Mouse (Mus musculus) ovary, postnatal 10 days (tissue): ENCODE results near the gene Pacrg.

Source experiments
- DNase-seq: peaks from one replicate; pipeline ENCODE4 v3.0.0; 2022; ENCODE audit warnings: low spot score

The Pacrg gene

DNA sequence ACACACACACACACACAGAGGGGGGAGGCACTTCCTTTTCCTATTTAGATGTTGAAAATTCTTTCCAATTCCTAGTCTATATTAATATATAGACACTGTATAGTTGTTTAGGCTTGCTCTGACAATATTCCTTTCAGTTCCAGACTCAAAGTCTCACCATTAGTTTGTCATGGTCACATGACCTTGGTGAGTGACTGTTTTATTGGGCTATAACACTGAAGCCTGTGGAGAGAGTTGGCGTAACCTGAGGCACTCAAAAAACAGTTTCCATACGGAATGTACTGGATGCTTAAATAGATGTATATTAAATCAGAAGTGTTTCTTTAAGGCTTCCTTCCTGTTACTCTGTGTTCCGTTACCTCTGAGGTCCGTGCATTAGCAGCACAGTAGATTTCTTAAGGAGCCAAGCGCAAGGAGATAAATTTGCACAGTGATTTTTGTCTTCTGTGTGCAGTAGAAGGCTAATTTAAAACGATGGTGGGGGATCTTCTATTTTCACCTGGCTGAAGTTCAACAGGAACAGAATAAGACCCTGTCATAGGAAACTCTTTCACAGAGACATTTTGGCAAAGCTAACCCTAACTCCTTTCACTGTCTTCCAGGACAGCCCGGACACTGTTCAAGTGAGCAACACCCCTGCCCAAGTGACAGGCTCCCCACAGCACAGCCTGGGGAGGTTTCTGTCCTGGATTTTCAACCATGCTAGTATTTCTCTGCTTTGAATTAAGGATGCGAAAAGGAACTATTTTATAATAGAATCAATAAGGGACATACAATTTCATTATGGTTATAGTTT is 349.5 kb downstream of the Pacrg start:
- no peak for DNase-seq

DNA sequence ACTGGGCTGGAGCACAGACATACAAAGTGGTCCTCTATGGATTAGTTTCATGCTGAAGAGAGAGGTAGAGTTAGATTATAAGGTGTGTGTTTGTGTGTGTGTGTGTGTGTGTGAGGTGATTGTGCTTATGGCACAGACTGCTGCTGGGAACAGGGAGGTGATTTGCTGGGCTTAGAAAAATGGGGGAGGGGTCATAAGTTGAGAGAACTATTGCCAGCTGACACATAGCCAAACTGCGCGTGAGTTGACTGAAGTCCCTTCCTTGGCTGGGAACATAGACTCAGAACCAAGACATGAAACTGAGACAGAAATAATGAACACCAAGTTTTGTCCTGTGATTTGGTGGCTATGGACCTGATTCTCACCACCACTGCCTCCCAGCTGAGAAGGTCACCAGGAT is 351.2 kb downstream of the Pacrg start:
- no peak for DNase-seq

DNA sequence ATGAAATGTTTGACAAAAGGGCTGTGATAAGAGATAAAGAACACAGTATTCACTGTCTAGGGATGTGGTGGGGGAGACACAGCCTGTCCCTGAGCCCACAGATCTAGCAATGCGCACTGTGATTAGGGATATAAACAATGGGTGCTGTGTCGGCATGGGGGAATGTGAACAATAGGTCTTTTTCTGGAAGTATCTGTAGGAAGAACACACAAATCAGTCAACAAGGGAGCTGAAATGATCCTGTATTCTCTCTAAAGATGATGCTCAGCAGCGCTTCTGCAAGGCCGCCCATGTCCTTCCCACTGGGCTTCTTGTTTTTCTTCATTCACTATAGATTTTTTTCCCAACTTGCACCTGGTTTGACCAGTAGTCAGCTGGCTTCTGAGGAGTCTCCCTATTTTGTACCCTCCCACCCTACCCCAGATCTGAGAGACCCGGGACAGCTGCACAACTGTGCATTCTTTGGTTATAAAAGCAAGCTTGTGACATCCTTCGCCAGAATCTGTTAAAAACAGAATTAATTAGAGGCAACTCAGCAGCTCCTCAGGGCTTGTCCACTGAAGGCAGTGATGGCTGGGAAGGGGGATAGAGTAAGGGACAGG is 356.1 kb downstream of the Pacrg start:
- no peak for DNase-seq

DNA sequence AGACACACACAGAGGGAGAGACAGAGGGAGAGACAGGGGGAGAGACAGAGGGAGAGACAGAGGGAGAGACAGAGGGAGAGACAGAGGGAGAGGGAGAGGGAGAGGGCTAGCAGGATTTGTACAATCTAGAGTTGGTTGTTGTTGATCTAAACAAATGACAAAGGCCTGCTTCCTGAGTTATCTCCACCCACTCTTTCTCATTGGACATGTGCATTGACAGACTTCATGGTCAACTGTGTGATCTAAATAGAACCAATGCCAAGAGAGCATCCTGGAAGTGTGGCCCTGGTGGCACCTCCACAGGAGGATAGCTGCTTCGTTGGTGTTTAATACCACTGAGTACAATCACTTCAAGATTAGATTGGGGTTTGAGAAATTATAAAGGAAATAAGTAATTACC is 359.0 kb downstream of the Pacrg start:
- no peak for DNase-seq

DNA sequence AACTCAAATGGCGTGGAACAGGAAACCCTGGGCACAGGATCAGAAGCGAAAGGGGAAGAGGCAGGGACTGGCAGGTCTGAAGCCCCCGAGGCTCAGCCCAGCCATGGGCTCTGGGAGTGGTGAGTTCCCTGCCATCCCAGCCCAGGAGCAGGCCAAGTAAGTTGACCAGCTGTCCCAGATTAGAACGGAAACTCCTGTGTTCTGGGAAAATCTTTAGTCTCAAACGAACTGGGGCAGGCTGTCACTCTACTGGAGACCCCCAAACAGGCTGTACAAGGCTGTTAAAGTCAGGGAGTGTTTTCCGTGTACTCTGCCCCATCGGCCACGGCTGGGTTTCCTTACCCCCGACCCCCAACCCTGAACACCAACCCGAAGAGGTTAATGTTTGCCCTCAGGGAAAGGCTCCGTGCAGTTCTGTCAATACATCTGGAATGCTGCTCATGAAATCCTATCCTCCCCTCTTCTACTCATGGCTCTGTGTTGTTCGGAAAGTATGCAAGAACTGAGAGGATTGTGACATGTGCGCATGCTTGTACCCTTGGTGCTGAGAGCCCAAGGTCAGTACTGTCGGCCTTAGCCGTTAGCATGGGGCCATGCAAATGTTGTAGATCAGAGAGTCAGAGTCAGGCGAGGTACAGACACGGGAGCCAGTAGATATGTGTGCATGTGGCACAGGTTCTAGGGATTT is 360.9 kb downstream of the Pacrg start:
- DNase-seq, result no peak

DNA sequence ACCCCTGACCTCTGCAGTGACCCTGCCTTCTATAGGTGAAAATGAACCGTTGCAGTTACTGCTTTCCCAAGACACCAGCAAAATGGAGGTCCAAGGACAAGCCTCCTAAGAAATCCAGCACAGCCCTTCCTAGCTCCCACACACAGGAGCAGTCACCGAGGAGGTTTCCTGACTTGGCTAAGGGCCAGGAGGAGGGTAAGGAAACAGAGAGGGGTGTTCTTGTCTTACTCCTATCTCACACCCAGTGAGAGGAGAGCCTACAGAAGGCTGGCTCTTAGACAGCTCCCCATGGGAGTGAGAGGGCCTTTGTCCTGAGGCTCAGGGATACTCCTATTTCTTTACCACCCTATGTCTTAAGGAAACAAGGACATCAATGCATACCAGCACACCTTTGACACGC is 361.7 kb downstream of the Pacrg start:
- DNase-seq, result no peak

DNA sequence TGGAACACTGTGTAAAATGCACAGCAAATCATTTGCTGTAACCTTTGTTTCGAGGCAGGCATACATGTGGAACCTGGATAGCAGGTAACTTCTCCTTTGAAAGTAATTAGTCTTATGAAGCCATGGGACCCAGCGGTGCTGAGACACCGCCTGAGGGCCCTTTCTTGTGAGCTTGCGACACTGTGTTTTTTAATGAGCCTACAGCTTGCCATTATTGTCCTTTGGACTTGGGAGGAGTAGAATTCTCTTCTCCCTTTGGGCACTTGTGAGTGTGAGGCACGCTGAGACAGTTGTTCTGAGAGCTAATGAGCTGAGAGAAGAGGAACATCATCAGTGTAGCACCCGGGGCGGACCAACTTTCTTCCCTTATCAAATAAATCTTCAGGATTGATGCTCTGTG is 363.3 kb downstream of the Pacrg start:
- no peak for DNase-seq

DNA sequence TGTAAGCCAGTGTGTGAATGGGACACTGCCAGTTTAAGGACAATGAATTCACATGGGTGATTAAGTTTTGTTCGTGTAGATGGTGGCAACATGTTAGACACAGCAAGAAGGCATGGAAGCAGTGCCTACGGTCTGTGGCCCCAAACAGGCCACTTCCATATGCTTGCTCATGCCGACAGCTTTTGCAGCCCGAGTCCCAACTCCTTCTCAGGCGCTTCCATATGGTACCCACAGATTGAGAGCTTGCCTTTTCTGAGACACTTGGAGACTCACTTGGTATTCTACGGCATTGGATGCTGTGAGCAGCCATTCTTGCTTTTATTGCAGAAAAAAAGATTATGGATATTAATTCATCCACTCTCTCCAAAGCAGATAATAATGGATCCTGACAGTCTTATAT is 365.1 kb downstream of the Pacrg start:
- no peak for DNase-seq

DNA sequence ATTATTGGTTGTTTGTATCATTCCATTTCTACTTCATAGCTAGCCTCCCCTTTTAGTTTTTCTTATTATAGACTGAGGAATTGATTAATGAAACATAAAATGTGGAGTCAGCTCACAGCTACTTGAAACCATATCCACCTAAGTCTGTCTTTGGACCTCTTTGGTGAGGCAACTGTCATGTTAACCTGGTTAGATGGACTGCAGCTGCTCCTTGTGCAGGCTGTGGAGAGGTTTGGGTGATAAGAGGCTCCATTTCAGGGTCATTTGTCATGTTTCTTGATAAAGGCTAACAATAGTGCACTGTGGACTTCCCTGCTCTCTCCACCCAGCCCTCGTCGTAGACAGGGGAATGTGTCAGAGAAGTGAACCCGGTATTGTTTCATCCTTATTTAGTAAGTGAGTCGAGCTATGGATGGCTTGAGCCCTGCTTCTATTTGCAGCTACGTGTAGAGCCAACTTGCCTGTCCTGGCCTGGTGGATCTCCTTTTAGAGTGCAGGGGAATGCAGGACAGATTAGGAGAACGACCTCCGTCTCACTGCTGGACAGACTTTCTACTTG is 366.2 kb downstream of the Pacrg start:
- DNase-seq, result no peak

DNA sequence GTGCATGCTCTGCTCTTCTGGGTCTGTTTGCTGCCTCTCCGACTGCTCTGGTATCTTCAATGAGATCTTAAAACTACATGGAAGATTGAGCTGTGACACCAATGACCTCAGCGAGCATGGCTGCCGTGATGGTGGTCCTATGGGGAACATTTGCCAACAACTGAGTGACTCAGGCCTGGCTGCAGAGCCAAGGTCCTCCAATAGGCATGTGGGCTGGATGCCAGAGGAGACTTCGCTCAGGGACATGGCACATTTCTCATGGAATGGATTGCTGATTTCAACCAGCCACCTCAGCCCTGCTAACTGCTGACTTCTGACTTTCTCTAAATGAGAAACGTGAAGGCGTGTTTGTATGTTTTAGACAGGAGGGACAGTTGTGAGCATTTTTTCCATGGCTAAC is 366.9 kb downstream of the Pacrg start:
- no peak for DNase-seq

DNA sequence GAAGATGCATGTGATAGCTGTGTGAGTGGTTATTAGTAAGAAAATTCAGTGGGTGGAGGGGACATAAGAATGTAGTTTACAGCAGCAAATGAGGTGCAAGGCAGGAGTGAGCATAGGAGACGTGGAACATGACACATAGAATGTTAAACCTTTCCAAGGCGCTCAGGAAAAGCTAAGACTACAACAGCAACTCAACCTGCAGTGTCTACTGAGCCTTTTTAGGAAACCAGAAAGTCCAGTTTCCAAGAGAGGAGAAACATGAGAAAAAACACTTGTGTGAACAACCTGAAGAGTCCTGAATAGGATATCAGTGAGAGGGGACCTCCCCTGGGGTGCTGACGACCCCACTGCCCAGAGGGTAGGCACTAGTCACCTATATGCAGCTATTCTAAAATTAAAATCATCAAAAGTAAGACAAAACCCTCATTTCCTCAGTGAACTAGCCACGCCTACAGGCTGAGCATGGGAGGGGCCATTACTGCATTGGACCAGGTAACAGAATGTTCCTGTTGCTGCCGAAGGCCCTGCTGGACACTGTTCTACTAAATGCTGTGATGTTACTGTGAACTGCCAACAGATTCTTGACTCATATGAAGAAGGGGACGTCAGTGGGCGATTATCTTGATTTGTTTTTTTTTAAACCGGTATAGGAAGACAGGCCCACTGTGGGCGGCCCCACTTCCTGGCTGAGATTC is 370.1 kb downstream of the Pacrg start:
- DNase-seq, result no peak

DNA sequence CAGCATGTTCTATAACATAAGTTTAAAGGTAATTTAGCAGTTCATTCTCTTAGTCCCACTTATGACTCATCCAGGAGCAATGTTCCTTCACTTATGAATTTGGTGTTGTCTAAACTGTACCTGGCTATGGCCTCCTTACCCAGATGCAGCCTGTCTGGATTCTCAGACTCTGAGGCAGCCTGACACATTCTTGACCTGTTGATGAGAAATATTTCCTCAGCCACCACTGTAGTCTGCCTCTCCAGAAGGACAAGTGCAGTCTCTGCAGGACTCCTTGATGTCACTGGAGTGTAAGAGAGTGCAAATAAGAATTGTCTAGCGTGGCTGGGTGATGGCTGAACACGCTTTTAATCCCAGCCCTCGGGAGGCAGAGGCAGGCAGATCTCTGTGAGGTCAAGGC is 373.0 kb downstream of the Pacrg start:
- no peak for DNase-seq

DNA sequence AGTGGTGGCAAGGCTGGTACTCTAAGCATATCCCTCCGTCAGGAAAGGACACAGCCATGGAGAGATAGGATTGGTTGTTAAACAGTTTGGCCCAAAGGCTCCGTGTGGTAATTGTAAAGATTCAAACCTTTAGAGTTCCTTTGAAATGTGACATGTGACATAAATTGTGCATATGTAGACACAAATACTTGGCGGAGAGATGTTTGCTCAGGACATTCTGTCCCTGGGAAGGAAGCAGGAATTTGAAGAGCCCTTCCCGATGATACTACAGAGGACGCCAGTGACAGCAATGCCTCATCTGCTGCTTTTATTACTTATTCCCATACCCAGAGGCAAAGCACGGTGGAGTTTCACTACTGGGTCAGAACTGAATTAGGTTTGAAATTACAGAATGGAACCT is 374.6 kb downstream of the Pacrg start:
- no peak for DNase-seq

DNA sequence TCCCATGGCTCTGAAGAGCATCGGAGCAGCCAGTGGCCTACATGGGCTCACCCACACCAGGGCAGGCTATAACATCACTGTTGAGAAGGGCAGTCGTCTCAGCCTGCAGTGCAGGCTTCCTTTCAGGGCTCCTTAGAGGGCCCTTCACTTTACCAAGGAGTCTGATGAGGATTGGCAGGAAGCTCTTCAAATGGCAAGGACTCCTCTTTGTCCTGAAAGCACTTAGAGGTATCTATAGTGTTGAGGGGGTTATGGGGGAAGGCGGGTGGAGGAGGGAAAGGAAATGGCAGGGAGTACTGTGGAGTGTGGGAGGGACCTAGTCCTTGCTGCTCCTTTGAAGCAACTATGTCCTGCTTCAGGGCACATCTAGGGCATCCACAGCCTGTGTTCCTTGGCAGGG is 375.4 kb downstream of the Pacrg start:
- no peak for DNase-seq

DNA sequence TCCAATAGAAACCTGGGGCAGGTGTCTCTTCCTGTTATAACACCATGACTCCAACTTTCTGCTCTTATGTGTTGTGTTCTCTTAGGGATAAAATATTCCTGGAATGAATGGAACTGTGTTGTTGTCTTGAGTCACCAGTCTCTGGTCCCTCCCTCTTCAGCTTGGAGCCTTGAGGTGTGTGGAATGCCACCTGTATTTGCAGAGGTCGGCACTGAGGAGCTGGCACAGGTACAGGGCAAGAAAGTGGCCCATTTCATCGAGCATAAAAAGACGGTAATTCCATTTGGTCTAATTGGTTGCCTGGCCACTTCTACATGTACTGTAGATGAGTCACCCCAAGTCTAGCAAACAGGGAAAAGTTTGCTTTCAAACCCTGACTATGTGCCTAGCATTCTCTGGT is 376.5 kb downstream of the Pacrg start:
- DNase-seq, result no peak

DNA sequence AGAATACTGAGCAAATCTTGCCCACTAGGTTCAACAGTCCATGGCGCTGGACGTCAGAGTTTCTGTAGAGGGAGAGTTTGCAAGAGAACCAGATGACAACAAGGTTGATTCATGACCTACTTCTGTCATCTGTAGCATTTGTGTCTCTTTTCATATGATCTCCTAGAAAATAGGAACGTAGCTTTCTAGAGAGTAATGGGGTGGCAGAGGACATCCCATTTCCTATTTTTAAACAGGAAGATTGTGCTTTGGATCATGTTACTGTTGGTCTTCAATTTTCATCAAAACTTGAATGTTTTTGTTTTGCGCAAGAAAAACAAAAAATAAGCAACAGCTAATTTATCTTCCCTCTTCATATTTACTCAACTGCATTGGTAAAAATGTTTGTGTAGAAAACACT is 379.2 kb downstream of the Pacrg start:
- DNase-seq, result no peak

DNA sequence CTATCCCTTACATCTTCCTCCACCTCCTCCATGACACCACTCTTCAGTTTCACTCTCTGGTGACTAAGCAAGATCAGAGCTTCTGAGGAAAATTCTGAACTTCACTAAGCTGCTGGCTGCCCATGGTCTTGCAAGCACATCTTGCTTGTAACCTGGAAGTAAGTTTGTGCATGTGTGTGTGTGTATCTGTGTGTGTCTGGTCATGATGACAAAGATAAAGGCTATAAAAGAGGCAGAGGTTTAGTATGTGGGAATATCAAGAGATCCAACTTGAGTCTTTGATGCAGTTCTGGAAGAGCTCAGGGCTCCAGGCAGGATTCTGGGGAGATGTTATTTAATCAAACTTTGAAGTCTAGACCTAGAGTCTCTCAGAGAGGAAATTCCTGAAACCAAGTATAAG is 381.4 kb downstream of the Pacrg start:
- DNase-seq, result no peak

DNA sequence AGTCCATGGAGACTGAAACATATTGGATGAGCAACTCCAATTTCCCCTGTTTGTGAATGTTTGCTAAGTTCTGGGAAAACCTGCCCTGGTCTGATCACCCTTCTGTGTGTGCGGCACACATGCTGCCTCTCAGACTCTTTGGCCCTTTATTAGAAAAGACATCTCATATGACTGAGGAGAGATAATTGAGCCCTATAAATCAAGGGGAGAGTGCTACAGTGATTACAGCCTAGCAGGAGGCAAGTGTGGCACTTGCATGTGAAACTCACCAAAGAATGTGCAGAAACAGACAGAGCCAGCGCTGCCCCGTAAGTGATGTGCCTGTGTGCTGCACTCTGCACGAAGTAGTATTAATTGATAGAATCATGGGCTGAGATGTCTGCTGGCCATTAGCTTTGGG is 383.7 kb downstream of the Pacrg start:
- DNase-seq, result no peak

DNA sequence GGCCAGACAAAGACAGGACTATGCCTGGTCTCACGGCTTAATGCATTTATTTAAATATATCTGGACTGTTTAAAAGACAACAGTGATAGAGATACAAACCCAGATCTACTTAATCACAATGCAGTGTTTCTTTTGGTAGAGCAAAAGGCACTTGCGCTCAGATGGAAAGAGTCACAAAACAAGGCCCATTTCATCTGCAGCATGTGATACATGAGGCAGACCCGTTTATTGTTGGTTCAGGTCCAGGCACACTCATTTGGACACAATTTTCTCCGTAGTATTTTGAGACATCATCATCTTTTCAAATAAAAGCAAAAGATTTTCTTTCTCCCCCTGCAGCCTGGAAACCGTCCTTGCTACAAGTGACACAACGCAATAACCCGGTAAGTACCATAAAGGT is 384.1 kb downstream of the Pacrg start:
- no peak for DNase-seq

DNA sequence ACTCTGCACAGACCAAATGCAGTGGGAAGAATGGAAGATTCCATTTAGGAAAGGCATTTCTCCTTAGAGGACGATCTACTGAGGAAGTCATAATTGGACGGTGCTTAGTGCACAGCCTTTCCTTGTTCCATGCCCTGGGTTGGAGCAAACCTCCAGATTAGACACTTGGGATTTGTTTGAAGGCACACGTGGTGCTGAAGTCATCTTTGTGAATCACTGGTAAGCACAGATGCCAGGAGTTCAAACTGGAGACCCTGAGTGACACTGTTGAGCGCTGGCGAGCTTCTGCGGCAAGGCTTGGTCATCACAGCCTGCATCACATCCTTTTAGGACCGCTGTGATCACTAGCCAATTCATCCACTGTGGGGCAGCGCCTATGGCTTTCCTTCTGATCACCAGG is 385.7 kb downstream of the Pacrg start:
- no peak for DNase-seq

DNA sequence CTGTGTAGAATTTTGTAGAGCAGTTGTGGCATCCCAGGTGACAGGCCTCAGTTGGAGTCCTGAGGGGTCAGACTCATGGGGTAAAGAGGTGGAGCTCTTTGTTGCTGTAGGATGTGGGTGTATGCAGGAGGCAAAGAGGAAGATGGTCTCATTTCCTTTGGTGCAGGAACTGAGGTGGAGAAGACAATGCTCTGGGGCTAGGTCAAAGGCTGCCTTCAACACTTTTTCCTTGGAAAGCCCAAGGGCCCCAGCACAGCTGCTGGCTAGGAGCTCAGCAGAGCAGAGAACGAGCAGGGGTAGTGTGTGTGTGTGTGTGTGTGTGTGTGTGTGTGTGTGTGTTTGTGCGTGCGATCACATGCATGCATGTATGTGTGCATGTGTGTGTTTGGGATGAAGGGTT is 387.3 kb downstream of the Pacrg start:
- DNase-seq, result no peak

DNA sequence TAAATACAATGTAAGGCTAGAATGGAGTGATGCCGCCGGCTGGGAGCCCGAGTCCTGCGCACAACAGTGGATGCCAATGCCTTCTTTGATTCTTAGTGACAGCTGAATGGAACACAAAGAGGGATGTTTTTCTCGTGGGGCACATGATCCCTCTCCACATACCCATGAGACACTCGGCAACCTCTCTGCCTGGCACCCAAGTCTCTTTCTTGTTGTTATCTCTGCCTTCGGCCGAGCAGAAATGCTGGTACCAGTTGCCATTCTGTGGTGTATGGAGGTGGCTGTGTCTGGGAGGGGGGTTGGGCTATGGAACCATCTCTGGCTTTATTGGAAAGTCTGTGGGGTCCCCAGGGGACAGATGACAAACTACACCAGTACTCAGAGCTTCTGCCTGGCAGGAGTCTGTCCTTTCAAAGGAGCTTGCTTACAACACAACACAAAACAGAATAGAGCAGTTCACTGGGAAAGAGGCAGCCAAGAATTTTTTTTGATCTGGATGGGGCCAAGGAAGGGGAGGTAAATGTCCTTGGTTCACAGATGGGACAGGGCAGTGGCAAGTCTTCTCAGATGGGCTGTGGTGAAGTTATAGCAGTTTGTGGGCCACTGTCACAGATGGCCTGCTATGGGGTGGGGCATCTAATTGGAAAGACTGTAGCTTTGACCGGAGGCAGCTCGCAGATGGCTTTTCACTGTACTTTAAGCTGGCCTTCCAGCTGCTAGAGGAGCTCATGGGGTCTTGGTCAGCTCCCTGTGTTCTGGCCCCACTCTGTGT is 388.6 kb downstream of the Pacrg start:
- DNase-seq, result no peak
